Mouse (Mus musculus): Measurements from ENCODE around the gene Ccdc40. TPM values are rescaled to one million over a fixed set of nuclear protein-coding genes. Genes with fewer than 3 reads are reported as not detected.

The Ccdc40 gene
- polyA plus RNA-seq, 1 experiment from 2014 or later: 18.6 TPM

DNA sequence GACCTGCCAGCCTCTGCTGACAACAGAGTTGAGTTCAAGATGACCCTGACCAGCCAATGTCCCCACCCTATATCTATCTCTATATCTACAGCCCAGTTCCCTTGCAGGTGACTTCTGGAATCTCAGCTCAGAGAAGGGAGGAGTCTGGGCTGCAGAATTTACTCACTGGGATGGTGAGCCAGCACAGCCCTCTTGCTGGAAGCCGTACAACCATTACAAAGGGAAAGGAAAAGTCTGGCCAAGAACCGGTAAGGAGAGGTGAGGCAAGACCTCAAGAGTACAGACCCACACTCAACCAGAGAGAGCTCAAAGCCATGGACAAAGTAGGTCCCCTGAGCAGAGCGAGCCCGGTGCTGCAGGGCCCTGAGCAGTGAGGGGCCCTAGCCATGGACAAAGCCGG, 36.2 kb upstream of the Ccdc40 start:
- Histone ChIP-seq H3K9me3 (no peaks in the 10 kb centered on the region), H3K27ac (replicated peaks) (no peak overlapping the region), H3K27me3 (no peaks in the 10 kb centered on the region), H3K4me1 (peaks cover 31% of the 10 kb centered on the region), H3K4me2 (replicated peaks) (no peak overlapping the region), H3K9ac (replicated peaks) (no peak overlapping the region), H3K36me3 (no peaks in the 10 kb centered on the region), H3K4me3 (no peak overlapping the region)
- WGBS: 86% methylated on average over 5 of the region's 5 CpGs
- no peak for ATAC-seq (ENCODE audit: low FRiP score, low read depth)

DNA sequence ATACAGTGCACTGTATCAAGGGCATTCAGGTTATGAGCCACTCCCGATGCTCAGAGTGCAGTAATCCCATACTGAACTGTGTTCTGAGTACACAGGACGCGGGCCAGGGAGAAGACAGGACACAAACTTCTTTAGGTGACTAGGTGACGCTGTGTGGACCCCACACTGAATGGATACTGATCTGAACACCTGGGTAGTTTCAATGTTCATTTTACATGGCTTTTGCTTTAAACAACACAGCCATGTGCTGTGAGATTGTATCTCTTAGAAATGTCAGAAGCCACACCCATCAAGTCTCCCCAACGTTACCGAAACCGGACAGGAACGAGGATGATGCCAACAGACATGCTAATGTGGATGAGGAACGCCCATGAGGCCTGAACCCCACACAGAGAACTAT, 35.8 kb upstream of the Ccdc40 start:
- Histone ChIP-seq H3K36me3 (no peaks in the 10 kb centered on the region), H3K9ac (replicated peaks) (no peak overlapping the region), H3K27me3 (no peaks in the 10 kb centered on the region), H3K9me3 (no peaks in the 10 kb centered on the region), H3K27ac (replicated peaks) (no peak overlapping the region), H3K4me1 (peaks cover 28% of the 10 kb centered on the region), H3K4me3 (no peak overlapping the region), H3K4me2 (replicated peaks) (no peak overlapping the region)
- no peak for ATAC-seq (ENCODE audit: low FRiP score, low read depth)
- 91% methylated on average over 9 of the region's 9 CpGs for WGBS

DNA sequence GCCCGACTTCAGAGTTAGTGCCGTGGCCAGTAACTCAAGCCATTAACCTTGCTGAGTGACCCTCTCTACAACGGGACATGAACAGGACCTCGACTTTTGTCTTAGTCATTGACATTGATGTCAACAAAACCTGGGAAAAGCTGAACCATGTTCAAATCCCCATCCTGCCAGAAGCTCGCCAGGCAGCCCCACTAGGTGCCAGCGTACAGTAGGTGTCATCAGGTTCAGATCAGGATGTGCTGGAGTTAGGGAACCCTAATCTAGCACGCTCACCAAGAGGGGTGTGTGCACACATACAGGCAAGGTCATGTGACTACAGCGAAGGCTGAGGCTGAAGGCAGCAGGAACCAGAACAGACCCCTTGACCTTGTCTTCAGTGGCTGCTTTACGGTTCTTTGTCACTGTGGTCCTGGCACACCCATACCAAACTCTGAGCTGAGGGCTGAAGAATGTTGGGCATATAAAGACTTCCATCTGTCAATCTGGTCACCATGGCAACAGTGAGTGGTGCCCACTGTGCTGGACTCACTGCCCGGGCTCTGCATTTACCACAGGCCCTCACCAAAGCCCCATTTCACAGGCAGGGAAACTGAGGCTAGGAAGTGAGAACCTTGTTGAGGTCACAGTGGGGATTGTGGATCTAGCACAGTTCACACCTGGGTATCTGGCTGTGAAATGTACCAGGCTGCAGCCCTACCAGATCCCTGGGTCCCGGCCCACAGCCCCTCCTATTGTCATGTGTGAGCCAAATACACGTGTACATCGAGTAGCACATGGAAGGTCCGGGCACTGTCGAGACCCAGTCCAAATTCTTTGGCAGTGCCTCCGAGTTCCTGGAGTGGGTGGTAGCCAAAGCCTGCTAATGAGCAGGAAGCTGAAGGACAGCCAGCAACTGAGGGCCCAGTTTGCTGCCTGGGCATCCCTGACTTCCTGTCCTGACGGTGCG, 30.5 kb upstream of the Ccdc40 start:
- no peak overlapping the region for H3K27ac ChIP-seq (replicated peaks)
- WGBS: 92% methylated on average over 18 of the region's 18 CpGs
- H3K9me3 ChIP-seq: no peaks in the 10 kb centered on the region
- peaks cover 22% of the 10 kb centered on the region for H3K36me3 ChIP-seq
- no peak overlapping the region for H3K4me3 ChIP-seq
- H3K9ac ChIP-seq (replicated peaks): no peak overlapping the region
- H3K27me3 ChIP-seq: no peaks in the 10 kb centered on the region
- H3K4me2 ChIP-seq (replicated peaks): no peak overlapping the region
- H3K4me1 ChIP-seq: peaks cover 6% of the 10 kb centered on the region; the same call in 1 of the 2 replicates
- no peak for ATAC-seq (ENCODE audit: low FRiP score, low read depth)

DNA sequence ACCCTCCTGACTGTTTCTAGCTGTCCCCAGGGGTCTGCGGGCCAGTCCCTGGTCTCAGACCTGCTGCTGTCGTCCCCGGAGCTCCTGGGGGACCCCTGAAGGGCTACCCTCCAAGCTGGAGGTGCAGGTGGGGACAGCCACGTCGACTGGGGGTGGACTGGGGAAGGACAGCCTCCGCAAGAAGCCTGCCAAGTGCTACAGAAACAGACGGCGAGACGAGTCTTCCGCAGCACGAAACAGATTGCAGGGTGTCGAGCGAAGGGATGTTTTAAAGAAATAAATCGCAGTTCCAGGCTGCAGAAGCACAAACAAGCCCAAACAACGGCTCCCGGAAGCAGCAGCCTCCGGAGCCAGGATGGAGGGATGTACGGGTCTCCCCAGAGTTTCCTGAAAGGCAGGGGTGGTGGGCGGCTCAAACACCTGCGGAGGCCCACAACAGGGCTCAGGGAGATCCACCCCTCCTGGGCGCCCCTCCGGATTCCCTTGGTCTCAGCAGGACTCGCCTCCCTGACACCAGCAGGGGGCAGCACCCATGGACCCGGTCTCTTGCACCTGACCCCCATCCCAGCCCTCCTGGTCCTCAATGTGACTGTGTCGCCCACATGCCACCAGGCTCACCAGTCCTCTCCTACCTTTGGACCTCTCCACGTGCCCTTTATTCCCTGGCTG, 29.7 kb upstream of the Ccdc40 start:
- 65% methylated on average over 26 of the region's 26 CpGs for WGBS
- Histone ChIP-seq H3K27ac (replicated peaks) (no peak overlapping the region), H3K4me2 (replicated peaks) (no peak overlapping the region), H3K36me3 (peaks cover 22% of the 10 kb centered on the region), H3K4me1 (peaks cover 6% of the 10 kb centered on the region; the same call in 1 of the 2 replicates), H3K4me3 (no peak overlapping the region), H3K27me3 (no peaks in the 10 kb centered on the region), H3K9me3 (no peaks in the 10 kb centered on the region), H3K9ac (replicated peaks) (no peak overlapping the region)
- ATAC-seq (ENCODE audit: low FRiP score, low read depth): no peak

DNA sequence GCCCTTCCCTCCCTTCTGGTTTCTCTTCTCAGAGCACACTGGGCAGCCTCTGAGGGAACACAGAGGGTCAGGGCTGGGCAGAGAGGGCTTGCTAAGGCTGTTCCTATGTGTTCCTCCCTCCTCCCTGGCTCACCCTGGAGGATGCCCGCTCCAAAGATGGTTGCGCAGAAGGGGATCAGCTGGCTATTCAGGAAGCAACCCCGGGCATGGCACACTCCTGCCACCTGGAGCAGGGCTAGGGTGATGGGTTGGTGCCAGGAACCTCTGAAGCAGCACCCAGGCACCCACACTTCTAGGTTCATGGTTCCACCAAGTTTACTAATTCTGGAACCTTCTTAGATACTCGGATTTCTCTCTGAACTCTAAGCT, 29.2 kb upstream of the Ccdc40 start:
- H3K9ac ChIP-seq (replicated peaks): no peak overlapping the region
- H3K9me3 ChIP-seq: no peaks in the 10 kb centered on the region
- peaks cover 22% of the 10 kb centered on the region for H3K36me3 ChIP-seq
- peaks cover 6% of the 10 kb centered on the region; the same call in 1 of the 2 replicates for H3K4me1 ChIP-seq
- H3K27me3 ChIP-seq: no peaks in the 10 kb centered on the region
- WGBS: 85% methylated on average over 4 of the region's 4 CpGs
- no peak for ATAC-seq (ENCODE audit: low FRiP score, low read depth)
- H3K4me2 ChIP-seq (replicated peaks): no peak overlapping the region
- no peak overlapping the region for H3K27ac ChIP-seq (replicated peaks)
- H3K4me3 ChIP-seq: no peak overlapping the region

DNA sequence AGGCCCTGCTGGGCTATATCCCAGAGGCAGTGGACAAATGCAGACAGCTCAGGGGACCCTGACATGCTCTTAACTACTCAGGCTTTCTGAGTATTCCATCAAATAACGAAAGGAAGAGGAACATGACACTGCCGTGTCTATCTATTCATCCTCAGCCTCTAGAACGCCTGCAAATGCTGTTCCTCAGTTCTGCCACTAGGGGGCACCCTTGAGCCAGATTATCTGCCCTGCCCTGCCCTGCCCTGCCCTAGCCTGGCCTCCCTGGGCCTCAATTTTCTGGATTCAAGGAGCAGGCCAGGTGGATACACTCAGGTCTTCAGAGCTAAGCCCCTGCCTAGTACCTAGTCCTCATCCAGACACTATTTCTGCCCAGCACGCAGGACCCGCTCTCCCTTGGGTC, 24.9 kb upstream of the Ccdc40 start:
- no peak overlapping the region for H3K4me2 ChIP-seq (replicated peaks)
- no peak for ATAC-seq (ENCODE audit: low FRiP score, low read depth)
- no peak overlapping the region for H3K9ac ChIP-seq (replicated peaks)
- 52% methylated on average over 5 of the region's 5 CpGs for WGBS
- no peak overlapping the region for H3K27ac ChIP-seq (replicated peaks)
- peaks cover 44% of the 10 kb centered on the region for H3K36me3 ChIP-seq
- H3K4me3 ChIP-seq: no peak overlapping the region
- H3K4me1 ChIP-seq: no peaks in the 10 kb centered on the region
- no peaks in the 10 kb centered on the region for H3K27me3 ChIP-seq
- no peaks in the 10 kb centered on the region for H3K9me3 ChIP-seq

DNA sequence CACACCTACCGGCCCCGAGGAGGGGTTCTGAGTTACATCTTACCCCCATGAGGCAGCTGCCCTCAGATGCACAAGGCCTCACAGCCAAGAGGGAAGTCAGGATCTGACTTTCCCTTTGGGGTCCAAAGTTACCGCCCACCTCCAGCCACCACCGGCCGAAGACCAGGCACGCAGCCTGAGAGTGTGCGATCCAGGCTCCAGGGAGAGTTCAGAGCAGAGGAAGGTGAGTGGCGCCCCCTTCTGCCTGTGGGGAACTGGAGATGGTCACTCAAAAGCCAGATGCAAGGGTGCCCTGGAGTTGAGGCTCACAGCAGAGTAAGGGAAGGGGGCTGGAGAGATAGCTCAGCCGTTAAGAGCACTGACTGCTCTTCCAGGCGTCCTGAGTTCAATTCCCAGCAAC, 22.6 kb upstream of the Ccdc40 start:
- Histone ChIP-seq H3K27ac (replicated peaks) (no peak overlapping the region), H3K4me3 (no peak overlapping the region), H3K36me3 (peaks cover 51% of the 10 kb centered on the region), H3K4me1 (peaks cover 11% of the 10 kb centered on the region), H3K4me2 (replicated peaks) (no peak overlapping the region), H3K27me3 (no peaks in the 10 kb centered on the region; the same call in 1 of the 2 replicates), H3K9me3 (no peaks in the 10 kb centered on the region), H3K9ac (replicated peaks) (no peak overlapping the region)
- ATAC-seq (ENCODE audit: low FRiP score, low read depth): no peak
- 88% methylated on average over 10 of the region's 10 CpGs for WGBS

DNA sequence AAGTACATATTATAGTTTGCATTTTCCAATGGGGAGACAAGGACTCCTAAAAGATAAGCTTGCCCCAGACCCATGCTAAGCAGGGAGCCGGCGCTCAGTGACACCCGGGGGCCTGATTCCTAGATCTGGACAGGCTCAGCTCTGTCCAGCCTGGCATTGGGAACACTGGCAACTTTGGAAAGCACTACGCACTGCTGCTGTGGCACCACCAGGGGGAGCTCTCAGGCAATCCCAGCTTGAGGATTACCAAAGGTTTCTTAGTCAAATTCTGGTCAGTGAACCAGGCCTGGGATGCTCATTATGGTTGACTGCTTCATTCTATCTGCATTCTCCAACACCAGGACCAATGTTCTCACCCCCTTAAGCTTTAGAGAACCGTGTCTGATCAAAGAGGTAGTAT, 21.8 kb upstream of the Ccdc40 start:
- no peak overlapping the region for H3K4me2 ChIP-seq (replicated peaks)
- no peak for ATAC-seq (ENCODE audit: low FRiP score, low read depth)
- H3K27me3 ChIP-seq: peaks cover 2% of the 10 kb centered on the region; the same call in 1 of the 2 replicates
- H3K36me3 ChIP-seq: peaks cover 51% of the 10 kb centered on the region
- H3K27ac ChIP-seq (replicated peaks): no peak overlapping the region
- 36% methylated on average over 5 of the region's 5 CpGs for WGBS
- peaks cover 14% of the 10 kb centered on the region for H3K4me1 ChIP-seq
- H3K4me3 ChIP-seq: no peak overlapping the region
- no peak overlapping the region for H3K9ac ChIP-seq (replicated peaks)
- no peaks in the 10 kb centered on the region for H3K9me3 ChIP-seq

DNA sequence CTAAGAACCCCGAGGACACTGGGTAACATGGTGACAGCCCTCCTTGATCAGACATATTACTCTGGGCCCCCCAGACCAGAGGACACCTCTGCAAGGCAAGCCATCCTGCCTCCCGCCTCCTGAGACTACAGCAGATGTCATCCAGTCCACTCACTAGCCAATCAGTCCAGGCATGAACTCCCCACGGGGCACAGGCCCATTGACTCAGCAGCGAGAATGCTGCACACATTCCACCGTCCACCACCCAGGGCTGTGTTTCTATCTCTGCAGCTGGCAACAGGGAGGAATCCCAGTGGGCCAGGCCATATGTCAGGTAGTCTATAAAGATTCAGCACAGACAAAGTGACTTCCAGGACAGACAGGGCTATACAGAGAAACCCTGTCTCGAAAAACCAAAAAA, 20.4 kb upstream of the Ccdc40 start:
- Histone ChIP-seq H3K4me2 (replicated peaks) (no peak overlapping the region), H3K4me1 (peaks cover 16% of the 10 kb centered on the region), H3K27ac (replicated peaks) (no peak overlapping the region), H3K9ac (replicated peaks) (no peak overlapping the region), H3K36me3 (peaks cover 40% of the 10 kb centered on the region), H3K27me3 (peaks cover 3% of the 10 kb centered on the region; the same call in 1 of the 2 replicates), H3K4me3 (no peak overlapping the region), H3K9me3 (no peaks in the 10 kb centered on the region)
- no peak for ATAC-seq (ENCODE audit: low FRiP score, low read depth)
- WGBS: 84% methylated on average over 6 of the region's 6 CpGs

DNA sequence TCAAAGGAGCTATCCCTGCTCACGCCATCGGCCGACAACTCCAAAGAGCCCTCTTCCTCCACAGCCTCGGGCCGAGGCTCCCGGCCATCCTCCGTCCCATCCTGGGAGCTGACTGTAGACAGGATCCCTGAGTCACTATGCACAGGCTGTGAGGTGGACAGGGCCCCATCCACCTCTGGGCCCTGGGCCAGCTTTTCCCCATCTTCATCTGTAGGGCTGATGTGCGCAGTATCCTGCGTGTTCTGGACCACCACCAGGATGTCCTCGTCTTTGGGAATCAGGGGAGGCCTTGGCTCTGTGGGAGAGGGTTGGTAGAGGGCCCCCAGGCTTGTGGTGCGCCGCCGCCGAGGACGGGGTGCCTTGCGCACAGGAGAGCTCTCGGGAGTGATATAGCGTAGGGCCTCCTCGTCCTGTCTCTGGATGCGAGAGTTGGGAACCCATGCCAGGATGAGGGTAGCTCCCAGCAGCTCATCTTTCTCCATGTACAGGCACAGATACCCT, 19.5 kb upstream of the Ccdc40 start:
- H3K27ac ChIP-seq (replicated peaks): no peak overlapping the region
- WGBS: 95% methylated on average over 20 of the region's 20 CpGs
- H3K27me3 ChIP-seq: peaks cover 3% of the 10 kb centered on the region; the same call in 1 of the 2 replicates
- ATAC-seq (ENCODE audit: low FRiP score, low read depth): no peak
- peaks cover 24% of the 10 kb centered on the region for H3K4me1 ChIP-seq
- no peak overlapping the region for H3K9ac ChIP-seq (replicated peaks)
- H3K4me2 ChIP-seq (replicated peaks): no peak overlapping the region
- H3K9me3 ChIP-seq: no peaks in the 10 kb centered on the region
- no peak overlapping the region for H3K4me3 ChIP-seq
- peaks cover 40% of the 10 kb centered on the region for H3K36me3 ChIP-seq

DNA sequence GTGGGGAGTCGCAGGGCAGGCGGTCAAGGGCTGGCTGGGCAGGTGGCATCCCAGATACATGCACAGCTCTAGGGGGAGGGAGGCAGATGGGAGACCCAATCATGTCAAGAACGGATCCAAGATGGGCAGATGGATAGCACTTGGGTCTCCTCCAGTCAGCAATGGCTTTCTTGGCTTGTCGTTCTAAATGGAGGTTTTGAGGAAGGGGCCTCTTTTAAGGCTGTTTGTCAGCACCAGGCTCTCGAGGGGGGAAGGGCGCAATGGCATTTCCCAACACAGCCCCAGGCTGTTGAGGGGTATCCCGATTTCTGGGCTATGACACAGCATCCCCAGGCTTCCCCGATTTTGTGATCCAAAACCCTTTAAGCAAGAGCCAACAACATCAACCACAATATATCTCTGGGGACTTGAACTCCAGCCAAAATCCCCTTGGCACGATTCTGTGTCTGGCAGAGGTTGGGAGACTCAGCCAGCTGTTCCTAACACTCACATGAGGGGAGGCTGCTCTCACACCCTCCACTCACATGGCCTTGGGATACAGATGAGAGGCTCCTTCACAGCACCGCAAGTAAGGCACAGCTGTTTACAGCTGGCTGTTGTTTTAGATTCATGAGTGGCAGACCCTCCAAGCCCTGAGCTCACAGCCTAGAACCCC, 18.9 kb upstream of the Ccdc40 start:
- no peak for ATAC-seq (ENCODE audit: low FRiP score, low read depth)
- Histone ChIP-seq H3K9me3 (no peaks in the 10 kb centered on the region), H3K9ac (replicated peaks) (no peak overlapping the region), H3K4me2 (replicated peaks) (no peak overlapping the region), H3K36me3 (peaks cover 40% of the 10 kb centered on the region), H3K4me1 (peaks cover 30% of the 10 kb centered on the region), H3K27ac (replicated peaks) (no peak overlapping the region), H3K4me3 (no peak overlapping the region), H3K27me3 (peaks cover 3% of the 10 kb centered on the region; the same call in 1 of the 2 replicates)
- WGBS: 85% methylated on average over 10 of the region's 10 CpGs
